Mouse (Mus musculus): ENCODE data around the gene Usb1.

- TF ChIP-seq CHD2 (IDR thresholded peaks at IDR 0.05; ENCODE audit: low read depth, low read length): no peak
- TF ChIP-seq MAFK (IDR thresholded peaks at IDR 0.05; ENCODE audit: insufficient read depth, low read depth, low read length): no peak
- TF ChIP-seq ZC3H11A (IDR thresholded peaks at IDR 0.05; ENCODE audit: borderline replicate concordance, low read depth, low read length): no peak
- TF ChIP-seq HCFC1 (IDR thresholded peaks at IDR 0.05; ENCODE audit: borderline replicate concordance, insufficient read depth, low read length): no peak
These were observed 8.9 kb upstream of the Usb1 start for GRCm38 (mm10) chr8:95323201-95323600.

Data from ES-E14 (cell line).